Mouse (Mus musculus) liver, adult 2 months (tissue): Measurements from ENCODE around the gene Wasf3. TPM values are rescaled to one million over a fixed set of nuclear protein-coding genes. Genes with fewer than 3 reads are reported as not detected.
"Not testable (repeated sequence)": the region's sequence is repeated elsewhere in the genome, so short reads cannot be mapped to it uniquely, and the experiment has no call there.

Source experiments
- DNase-seq: peaks from one replicate; pipeline ENCODE4 v3.0.0-alpha.2; 2011; ENCODE audit warnings: low read depth, low spot score; ENCODE audit errors: extremely low read depth
- H3K27ac ChIP-seq: fragments of 200-500 bp; replicated peaks from 2 replicates; pipeline ENCODE4 v1.5.1; 2012; ENCODE audit warnings: low read depth, mild to moderate bottlenecking, control low read depth, inconsistent platforms, low read length; ENCODE audit not compliant: insufficient read depth
- H3K27me3 ChIP-seq: fragments of 200-500 bp; 2 replicates; pipeline ENCODE4 v1.6.1; 2012; ENCODE audit warnings: mild to moderate bottlenecking, moderate library complexity, low read length, inconsistent platforms; ENCODE audit not compliant: control insufficient read depth, insufficient read depth
- H3K36me3 ChIP-seq: fragments of 200-500 bp; 2 replicates; pipeline ENCODE4 v1.6.1; 2012; ENCODE audit warnings: low read length, inconsistent platforms; ENCODE audit not compliant: control insufficient read depth, insufficient read depth
- H3K4me1 ChIP-seq: fragments of 200-500 bp; 2 replicates; pipeline ENCODE4 v1.6.1; 2011; ENCODE audit warnings: low read length; ENCODE audit not compliant: control insufficient read depth, insufficient read depth
- H3K4me3 ChIP-seq: fragments of 200-500 bp; 2 replicates; pipeline ENCODE4 v1.5.1; 2011; ENCODE audit warnings: low read depth, mild to moderate bottlenecking, control low read depth, low read length, moderate library complexity; ENCODE audit not compliant: insufficient read depth
- H3K79me2 ChIP-seq: fragments of 200-500 bp; 2 replicates; pipeline ENCODE4 v1.6.1; 2012; ENCODE audit warnings: inconsistent platforms, mild to moderate bottlenecking, low read length, moderate library complexity; ENCODE audit not compliant: control insufficient read depth, insufficient read depth
- H3K9ac ChIP-seq: fragments of 200-500 bp; 2 replicates; pipeline ENCODE4 v1.6.1; 2012; ENCODE audit warnings: low read depth, mild to moderate bottlenecking, control low read depth, inconsistent platforms, low read length
- CTCF ChIP-seq: fragments of 200-500 bp; IDR thresholded peaks from 2 replicates; pipeline ENCODE4 v1.5.1; 2011; ENCODE audit warnings: low read depth, low read length, control low read depth
- POLR2A ChIP-seq: fragments of 200-500 bp; IDR thresholded peaks from 2 replicates; pipeline ENCODE4 v1.6.1; 2011; ENCODE audit warnings: low read length, control low read depth; ENCODE audit not compliant: insufficient read depth; ENCODE audit errors: extremely low read depth
- WGBS: fragments of 180-500 bp; shearing (Covaris S2); methylation state at CpG from one replicate; pipeline ENCODE4 v1.1.7; 2018; 5-methylcytosine and 5-hydroxymethylcytosine counted together
- polyA plus RNA-seq: library from polyadenylated mRNA; depleted of rRNA; stranded (reverse); fragments of >200 nt; gene quantifications from 2 replicates; pipeline ENCODE4 v1.2.3, GENCODE M21; 2012; rRNA removed
- total RNA-seq: library from RNA; depleted of rRNA; stranded (reverse); fragments of >200 nt; gene quantifications from 2 replicates; pipeline ENCODE4 v1.2.3, GENCODE M21; 2014; rRNA removed

The Wasf3 gene
- total and polyA plus RNA-seq, 2 experiments: 0.02 to 0.09 TPM

DNA sequence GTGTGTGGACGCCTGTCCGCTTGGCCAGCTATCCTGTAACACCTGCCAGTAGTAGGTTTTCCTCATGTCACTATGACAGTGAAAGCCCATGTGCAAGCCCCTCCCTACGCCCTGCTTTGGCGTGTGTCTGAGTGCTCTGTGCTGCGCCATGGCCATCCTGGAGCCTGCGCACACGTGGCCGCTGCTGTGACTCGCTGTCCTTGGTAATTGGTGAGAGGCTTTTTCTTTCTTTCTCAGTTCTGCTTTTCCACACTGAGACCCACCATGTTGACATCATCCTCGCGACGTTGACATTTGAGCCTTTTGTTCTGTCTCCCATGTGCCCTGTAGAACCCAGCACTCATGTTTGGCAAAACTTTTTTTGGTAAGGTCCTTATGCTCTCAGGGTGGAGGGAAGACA is 87.0 kb downstream of the Wasf3 start:
- WGBS: 81% methylated on average over 12 of the region's 12 CpGs
- Histone ChIP-seq H3K4me1 (no peaks in the 10 kb centered on the region), H3K36me3 (no peaks in the 10 kb centered on the region), H3K9ac (no peak overlapping the region), H3K27me3 (no peaks in the 10 kb centered on the region), H3K79me2 (no peaks in the 10 kb centered on the region), H3K27ac (no peak overlapping the region), H3K4me3 (no peak overlapping the region)
- TF ChIP-seq CTCF (no peak), POLR2A (no peak)
- no peak for DNase-seq

DNA sequence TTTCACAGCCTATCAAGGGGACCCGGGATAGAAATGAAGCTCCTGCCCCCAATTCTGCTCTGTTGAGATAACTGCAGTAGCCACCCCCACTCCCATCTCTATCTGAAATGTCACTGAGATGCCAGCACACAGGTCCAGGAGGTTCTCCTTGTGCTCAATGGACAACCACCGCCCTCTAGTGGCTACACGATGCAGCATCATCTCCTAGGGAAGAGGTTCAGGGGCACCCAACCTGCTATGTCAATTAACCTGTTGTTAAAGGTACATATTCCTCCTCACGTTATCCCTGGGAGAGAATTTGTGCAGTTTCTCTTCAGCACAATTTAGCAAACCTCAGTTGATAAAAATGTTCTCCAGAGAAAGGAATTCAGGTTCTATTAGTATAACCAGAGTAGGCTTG is 94.8 kb downstream of the Wasf3 start:
- H3K79me2 ChIP-seq, H3K27me3 ChIP-seq, H3K9ac ChIP-seq, H3K36me3 ChIP-seq, H3K4me1 ChIP-seq, DNase-seq, H3K4me3 ChIP-seq, H3K27ac ChIP-seq: not testable (repeated sequence)
- peak; percentile 43 for TF ChIP-seq CTCF
- WGBS: under 1% methylated on average over 4 of the region's 4 CpGs

DNA sequence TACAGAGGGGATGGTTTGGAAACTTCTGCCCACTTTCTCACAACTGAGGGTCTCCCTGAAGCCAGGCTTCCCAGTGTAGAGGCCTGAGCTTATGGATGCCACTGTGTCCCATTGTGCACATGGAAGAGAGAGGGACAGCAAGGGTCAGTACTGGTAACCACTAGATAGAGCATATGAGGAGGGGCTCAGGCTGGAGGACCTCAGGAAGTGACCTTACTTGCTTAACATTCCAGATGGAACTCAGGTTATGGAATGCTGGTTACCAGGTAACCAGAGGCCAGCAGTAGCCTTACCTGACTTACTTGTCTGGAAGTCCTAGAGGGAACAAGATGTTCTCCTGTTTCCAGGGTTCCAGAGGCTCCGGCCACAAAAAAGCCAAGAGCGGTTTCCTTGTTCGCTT is 96.9 kb downstream of the Wasf3 start, which contains the start of gene Gm6408:
Gm6408 (plus strand) TSS at position 301 of the 400 bp plus-strand sequence.
- 79% methylated on average over 3 of the region's 3 CpGs for WGBS
- H3K36me3 ChIP-seq, DNase-seq: not testable (repeated sequence)

DNA sequence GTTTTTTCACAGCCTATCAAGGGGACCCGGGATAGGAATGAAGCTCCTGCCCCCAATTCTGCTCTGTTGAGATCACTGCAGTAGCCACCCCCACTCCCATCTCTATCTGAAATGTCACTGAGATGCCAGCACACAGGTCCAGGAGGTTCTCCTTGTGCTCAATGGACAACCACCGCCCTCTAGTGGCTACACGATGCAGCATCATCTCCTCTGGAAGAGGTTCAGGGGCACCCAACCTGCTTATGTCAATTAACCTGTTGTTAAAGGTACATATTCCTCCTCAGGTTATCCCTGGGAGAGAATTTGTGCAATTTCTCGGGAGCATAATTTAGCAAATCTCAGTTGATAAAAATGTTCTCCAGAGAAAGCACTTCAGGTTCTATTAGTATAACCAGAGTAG is 104.2 kb downstream of the Wasf3 start:
- not testable (repeated sequence) for H3K4me3 ChIP-seq, H3K9ac ChIP-seq, H3K36me3 ChIP-seq, H3K79me2 ChIP-seq, H3K27me3 ChIP-seq, H3K27ac ChIP-seq, H3K4me1 ChIP-seq
- WGBS: 6% methylated on average over 3 of the region's 4 CpGs
- peak; percentile 6 for DNase-seq

More for the DNA sequence above, 96.9 kb downstream of the Wasf3 start, which contains the start of gene Gm6408:
- H3K9ac ChIP-seq, H3K79me2 ChIP-seq, H3K4me1 ChIP-seq, H3K4me3 ChIP-seq, H3K27me3 ChIP-seq, H3K27ac ChIP-seq: not testable (repeated sequence)

DNA sequence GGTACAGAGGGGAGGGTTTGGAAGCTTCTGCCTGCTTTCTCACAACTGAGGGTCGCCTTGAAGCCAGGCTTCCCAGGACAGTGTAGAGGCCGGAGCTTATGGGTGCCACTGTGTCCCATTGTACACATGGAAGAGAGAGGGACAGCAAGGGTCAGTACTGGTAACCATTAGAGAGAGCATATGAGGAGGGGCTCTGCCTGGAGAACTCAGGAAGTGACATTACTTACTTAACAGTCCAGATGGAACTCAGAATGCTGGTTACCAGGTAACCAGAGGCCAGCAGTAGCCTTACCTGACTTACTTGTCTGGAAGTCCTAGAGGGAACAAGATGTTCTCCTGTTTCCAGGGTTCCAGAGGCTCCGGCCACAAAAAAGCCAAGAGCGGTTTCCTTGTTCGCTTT is 106.3 kb downstream of the Wasf3 start, which contains the start of gene Gm6370:
Gm6370 (plus strand) TSS at position 301 of the 400 bp plus-strand sequence.
- not testable (repeated sequence) for H3K79me2 ChIP-seq, H3K9ac ChIP-seq, H3K4me3 ChIP-seq, H3K36me3 ChIP-seq, H3K27me3 ChIP-seq, H3K27ac ChIP-seq, DNase-seq, H3K4me1 ChIP-seq
- no CpG with 5 or more reads among the region's 5 CpGs for WGBS

DNA sequence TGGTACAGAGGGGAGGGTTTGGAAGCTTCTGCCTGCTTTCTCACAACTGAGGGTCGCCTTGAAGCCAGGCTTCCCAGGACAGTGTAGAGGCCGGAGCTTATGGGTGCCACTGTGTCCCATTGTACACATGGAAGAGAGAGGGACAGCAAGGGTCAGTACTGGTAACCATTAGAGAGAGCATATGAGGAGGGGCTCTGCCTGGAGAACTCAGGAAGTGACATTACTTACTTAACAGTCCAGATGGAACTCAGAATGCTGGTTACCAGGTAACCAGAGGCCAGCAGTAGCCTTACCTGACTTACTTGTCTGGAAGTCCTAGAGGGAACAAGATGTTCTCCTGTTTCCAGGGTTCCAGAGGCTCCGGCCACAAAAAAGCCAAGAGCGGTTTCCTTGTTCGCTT is 117.3 kb downstream of the Wasf3 start, which contains the start of gene 4930449I24Rik:
4930449I24Rik (plus strand) TSS at position 301 of the 400 bp plus-strand sequence.
- H3K27me3 ChIP-seq, H3K36me3 ChIP-seq, H3K79me2 ChIP-seq, DNase-seq, H3K9ac ChIP-seq, H3K27ac ChIP-seq, H3K4me1 ChIP-seq, H3K4me3 ChIP-seq: not testable (repeated sequence)
- WGBS: no CpG with 5 or more reads among the region's 5 CpGs

DNA sequence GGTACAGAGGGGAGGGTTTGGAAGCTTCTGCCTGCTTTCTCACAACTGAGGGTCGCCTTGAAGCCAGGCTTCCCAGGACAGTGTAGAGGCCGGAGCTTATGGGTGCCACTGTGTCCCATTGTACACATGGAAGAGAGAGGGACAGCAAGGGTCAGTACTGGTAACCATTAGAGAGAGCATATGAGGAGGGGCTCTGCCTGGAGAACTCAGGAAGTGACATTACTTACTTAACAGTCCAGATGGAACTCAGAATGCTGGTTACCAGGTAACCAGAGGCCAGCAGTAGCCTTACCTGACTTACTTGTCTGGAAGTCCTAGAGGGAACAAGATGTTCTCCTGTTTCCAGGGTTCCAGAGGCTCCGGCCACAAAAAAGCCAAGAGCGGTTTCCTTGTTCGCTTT is 129.0 kb downstream of the Wasf3 start, which contains the start of gene Gm3402:
Gm3402 (plus strand) TSS at position 301 of the 400 bp plus-strand sequence.
- H3K27ac ChIP-seq, H3K9ac ChIP-seq, H3K27me3 ChIP-seq, H3K4me1 ChIP-seq, DNase-seq, H3K4me3 ChIP-seq, H3K36me3 ChIP-seq, H3K79me2 ChIP-seq: not testable (repeated sequence)
- 96% methylated on average over 2 of the region's 5 CpGs for WGBS

Other genes starting within 250 kb of the Wasf3 start
- gene Gm5565, start 224.4 kb upstream of the Wasf3 start, total RNA-seq: not detected in 2 replicates
- not detected in 2 replicates for gene Gm5565, start 224.4 kb upstream of the Wasf3 start, polyA plus RNA-seq
- not detected in 2 replicates for gene Gm6309, start 214.3 kb upstream of the Wasf3 start, total RNA-seq
- not detected in 2 replicates for gene Gm6309, start 214.3 kb upstream of the Wasf3 start, polyA plus RNA-seq
- 0.28 TPM in 1 of 2 replicates, not detected in the other for gene 1700001J03Rik, start 199.7 kb upstream of the Wasf3 start, total RNA-seq
- not detected in 2 replicates for gene 1700001J03Rik, start 199.7 kb upstream of the Wasf3 start, polyA plus RNA-seq
- 28.4 and 29.4 TPM in 2 replicates for gene Rnf6, start 163.4 kb upstream of the Wasf3 start, total RNA-seq
- gene Rnf6, start 163.4 kb upstream of the Wasf3 start, polyA plus RNA-seq: 12.5 and 14.0 TPM in 2 replicates
- 27.8 and 32.5 TPM in 2 replicates for gene Cdk8, start 153.8 kb upstream of the Wasf3 start, total RNA-seq
- gene Cdk8, start 153.8 kb upstream of the Wasf3 start, polyA plus RNA-seq: 19.3 and 25.2 TPM in 2 replicates
- not detected in 2 replicates for gene Gm6408, start 97.0 kb downstream of the Wasf3 start, total RNA-seq
- not detected in 2 replicates for gene Gm6408, start 97.0 kb downstream of the Wasf3 start, polyA plus RNA-seq
- not detected in 2 replicates for gene Gm6370, start 106.4 kb downstream of the Wasf3 start, total RNA-seq
- gene Gm6370, start 106.4 kb downstream of the Wasf3 start, polyA plus RNA-seq: not detected in 2 replicates
- gene 4930449I24Rik, start 117.4 kb downstream of the Wasf3 start, total RNA-seq: not detected in 2 replicates
- not detected in 2 replicates for gene 4930449I24Rik, start 117.4 kb downstream of the Wasf3 start, polyA plus RNA-seq
- not detected in 2 replicates for gene Gm3402, start 129.1 kb downstream of the Wasf3 start, total RNA-seq
- gene Gm3402, start 129.1 kb downstream of the Wasf3 start, polyA plus RNA-seq: not detected in 2 replicates
- not detected in 2 replicates for gene Gm3404, start 140.8 kb downstream of the Wasf3 start, total RNA-seq
- gene Gm3404, start 140.8 kb downstream of the Wasf3 start, polyA plus RNA-seq: not detected in 2 replicates
- not detected in 2 replicates for gene Gm3409, start 152.7 kb downstream of the Wasf3 start, total RNA-seq
- gene Gm3409, start 152.7 kb downstream of the Wasf3 start, polyA plus RNA-seq: not detected in 2 replicates
- not detected in 2 replicates for gene Gm3415, start 171.2 kb downstream of the Wasf3 start, total RNA-seq
- gene Gm3415, start 171.2 kb downstream of the Wasf3 start, polyA plus RNA-seq: not detected in 2 replicates
- gene Gpr12, start 200.3 kb downstream of the Wasf3 start, total RNA-seq: 0.65 and 0.81 TPM in 2 replicates
- gene Gpr12, start 200.3 kb downstream of the Wasf3 start, polyA plus RNA-seq: 2.7 TPM in 2 replicates